28 mouse cellular contexts compared by ENCODE assay signal in genomic region chr3:138560242-138560641, GRCm38 (mm10). TPM values are rescaled to one million over a fixed set of nuclear protein-coding genes. Genes with fewer than 3 reads are reported as not detected.
DNase-seq lines count a peak whose midpoint lies in the region; ATAC-seq lines count a peak whose summit lies in the region.
"Had no signal": no experiment of that assay in that cellular context is flagged by ENCODE, and none has a peak within 500 bp of the region (broad histone marks: within the 10 kb centered on the region; RNA-seq: fewer than 3 reads in every experiment).

No protein-coding gene starts in this region.

- ATAC-seq in lung, embryonic 15.5 days (ENCODE audit: borderline replicate concordance, extremely low read depth, low FRiP score, low TSS enrichment): no peak; the same call in 1 of the 2 replicates
- no peak for ATAC-seq in neural tube, embryonic 11.5 days (ENCODE audit: insufficient read depth, low FRiP score, low TSS enrichment)
- no peak for ATAC-seq in neural tube, embryonic 15.5 days (ENCODE audit: low FRiP score)
- no peak for ATAC-seq in forebrain, embryonic 11.5 days (replicated peaks; ENCODE audit: low FRiP score)
- ATAC-seq: forebrain, embryonic 15.5 days; midbrain, embryonic 16.5 days had no signal

- H3K27ac ChIP-seq in lung, embryonic 15.5 days: 0 out of 2 replicates have a peak overlapping the region, but pooled peaks have one; percentile 3
- H3K27ac ChIP-seq in neural tube, embryonic 11.5 days (ENCODE audit: low read depth, low read length): peak overlapping the region; percentile 27; the same call in 1 of the 2 replicates
- H3K27ac ChIP-seq in neural tube, embryonic 15.5 days (replicated peaks): no peak overlapping the region
- H3K27ac ChIP-seq in forebrain, embryonic 11.5 days (ENCODE audit: low read depth, low read length): no peak overlapping the region
- H3K27ac ChIP-seq: embryonic facial prominence, embryonic 12.5 days; forebrain, embryonic 15.5 days; hindbrain, embryonic 15.5 days; liver, embryonic 14.5 days; neural tube, embryonic 13.5 days had no signal

- no peak overlapping the region for H3K4me3 ChIP-seq in lung, embryonic 15.5 days
- no peak overlapping the region for H3K4me3 ChIP-seq in neural tube, embryonic 11.5 days (ENCODE audit: low read depth, low read length)
- H3K4me3 ChIP-seq in neural tube, embryonic 15.5 days (replicated peaks): no peak overlapping the region
- H3K4me3 ChIP-seq in forebrain, embryonic 11.5 days (ENCODE audit: low read depth, low read length): no peak overlapping the region
- H3K4me3 ChIP-seq: embryonic facial prominence, embryonic 12.5 days; forebrain, embryonic 15.5 days; hindbrain, embryonic 15.5 days; neural tube, embryonic 13.5 days had no signal

- no peaks in the 10 kb centered on the region for H3K27me3 ChIP-seq in lung, embryonic 15.5 days
- H3K27me3 ChIP-seq in neural tube, embryonic 11.5 days (ENCODE audit: control insufficient read depth, insufficient read depth, low read length): no peaks in the 10 kb centered on the region
- no peaks in the 10 kb centered on the region for H3K27me3 ChIP-seq in neural tube, embryonic 15.5 days (replicated peaks)
- no peaks in the 10 kb centered on the region for H3K27me3 ChIP-seq in forebrain, embryonic 11.5 days (ENCODE audit: control insufficient read depth, insufficient read depth, low read length)
- H3K27me3 ChIP-seq: CH12.LX; embryonic facial prominence, embryonic 12.5 days; forebrain, embryonic 15.5 days; hindbrain, embryonic 15.5 days; neural tube, embryonic 13.5 days had no signal

- H3K36me3 ChIP-seq in lung, embryonic 15.5 days: peaks cover 14% of the 10 kb centered on the region; the same call in 1 of the 2 replicates
- no peaks in the 10 kb centered on the region; the same call in 1 of the 2 replicates for H3K36me3 ChIP-seq in neural tube, embryonic 11.5 days (ENCODE audit: control insufficient read depth, insufficient read depth, low read length)
- H3K36me3 ChIP-seq in neural tube, embryonic 15.5 days: peaks cover 14% of the 10 kb centered on the region
- H3K36me3 ChIP-seq in forebrain, embryonic 11.5 days (ENCODE audit: control insufficient read depth, insufficient read depth, low read length): no peaks in the 10 kb centered on the region; the same call in 1 of the 2 replicates

- WGBS in lung, embryonic 15.5 days: 61% methylated on average over 5 of the region's 5 CpGs
- WGBS in neural tube, embryonic 11.5 days: 64% methylated on average over 5 of the region's 5 CpGs
- 53% methylated on average over 5 of the region's 5 CpGs for WGBS in neural tube, embryonic 15.5 days
- 78% methylated on average over 5 of the region's 5 CpGs for WGBS in forebrain, embryonic 11.5 days

- H3K4me2 ChIP-seq in lung, embryonic 15.5 days: no peak overlapping the region
- no peak overlapping the region for H3K4me2 ChIP-seq in neural tube, embryonic 11.5 days (ENCODE audit: low read depth)
- H3K4me2 ChIP-seq in neural tube, embryonic 15.5 days: no peak overlapping the region
- H3K4me2 ChIP-seq in forebrain, embryonic 11.5 days (ENCODE audit: low read depth, low read length, severe bottlenecking): no peak overlapping the region
- H3K4me2 ChIP-seq: embryonic facial prominence, embryonic 12.5 days; forebrain, embryonic 15.5 days; heart, embryonic 11.5 days; hindbrain, embryonic 15.5 days; neural tube, embryonic 13.5 days had no signal

- H3K9me3 ChIP-seq in lung, embryonic 15.5 days: no peaks in the 10 kb centered on the region
- no peaks in the 10 kb centered on the region for H3K9me3 ChIP-seq in neural tube, embryonic 11.5 days (ENCODE audit: control insufficient read depth, low read length)
- no peaks in the 10 kb centered on the region for H3K9me3 ChIP-seq in neural tube, embryonic 15.5 days (replicated peaks)
- H3K9me3 ChIP-seq in forebrain, embryonic 11.5 days (ENCODE audit: control insufficient read depth, low read length): no peaks in the 10 kb centered on the region
- H3K9me3 ChIP-seq: embryonic facial prominence, embryonic 12.5 days; forebrain, embryonic 15.5 days; hindbrain, embryonic 15.5 days; neural tube, embryonic 13.5 days had no signal

- no peak overlapping the region for H3K9ac ChIP-seq in lung, embryonic 15.5 days
- no peak overlapping the region for H3K9ac ChIP-seq in neural tube, embryonic 11.5 days (ENCODE audit: low read length)
- no peak overlapping the region for H3K9ac ChIP-seq in neural tube, embryonic 15.5 days (replicated peaks)
- no peak overlapping the region for H3K9ac ChIP-seq in forebrain, embryonic 11.5 days (ENCODE audit: low read length)
- H3K9ac ChIP-seq: embryonic facial prominence, embryonic 12.5 days; forebrain, embryonic 15.5 days; hindbrain, embryonic 15.5 days; liver, embryonic 14.5 days; neural tube, embryonic 13.5 days had no signal

- DNase-seq in embryo, embryonic 10.5 days (ENCODE audit: low spot score): peak; percentile 36
- no peak for DNase-seq in embryo, embryonic 9.5 days (ENCODE audit: extremely low spot score)
- DNase-seq in lung, postnatal 14 days: no peak
- no peak for DNase-seq in neural tube, embryonic 11.5 days (ENCODE audit: low spot score)
- no peak for DNase-seq in right cerebral cortex, postnatal 14 days
- DNase-seq in forebrain, embryonic 11.5 days (ENCODE audit: low spot score): no peak
- DNase-seq: adrenal gland, adult 8-10 months; cerebellum, adult 8-10 months; cerebellum, postnatal 25 days; gastrocnemius, postnatal 25 days; heart, adult 18-20 months; heart, postnatal 36 days; kidney, adult 18-20 months; kidney, postnatal 4 days; layer of hippocampus, postnatal 36 days; left cerebral cortex, postnatal 4 days; liver; thymus, postnatal 25 days had no signal

- peaks cover 9% of the 10 kb centered on the region for H3K4me1 ChIP-seq in lung, embryonic 15.5 days
- peaks cover 5% of the 10 kb centered on the region; the same call in 1 of the 2 replicates for H3K4me1 ChIP-seq in neural tube, embryonic 11.5 days (ENCODE audit: control insufficient read depth, insufficient read depth, low read length)
- no peaks in the 10 kb centered on the region for H3K4me1 ChIP-seq in neural tube, embryonic 15.5 days
- H3K4me1 ChIP-seq in forebrain, embryonic 11.5 days (replicated peaks; ENCODE audit: control insufficient read depth, insufficient read depth, low read length): no peaks in the 10 kb centered on the region
- H3K4me1 ChIP-seq: embryonic facial prominence, embryonic 12.5 days; forebrain, embryonic 15.5 days; hindbrain, embryonic 15.5 days had no signal

RNA-seq across cellular contexts. Expression of gene Eif4e, which starts 34.3 kb away (rescaled TPM):
- polyA plus RNA-seq in lung, embryonic 15.5 days (2015; fragmentation: Nextera tagmentation; extraction: Ambion mirVana): 343 and 357 TPM in 2 replicates
- polyA plus RNA-seq in neural tube, embryonic 11.5 days (2014; fragmentation: Nextera tagmentation; extraction: Ambion mirVana): 458 and 468 TPM in 2 replicates
- 320 and 328 TPM in 2 replicates for polyA plus RNA-seq in neural tube, embryonic 15.5 days (2015; fragmentation: Nextera tagmentation; extraction: Ambion mirVana)
- 483 and 500 TPM in 2 replicates for polyA plus RNA-seq in forebrain, embryonic 11.5 days (2014; fragmentation: Nextera tagmentation; extraction: Ambion mirVana)

Comparison
In these comparisons a context has a peak if more than half of its experiments do, and no peak if none do; other contexts are left out.
1. H3K27ac ChIP-seq: peak in lung, embryonic 15.5 days (single experiment) and neural tube, embryonic 11.5 days (single experiment); none in neural tube, embryonic 15.5 days (single experiment) and forebrain, embryonic 11.5 days (single experiment).